Mouse (Mus musculus) ES-E14 (cell line): ENCODE measurements at regions not wholly inside any gene's neighbourhood (a gene's known extent, or its start where the extent isn't known, plus 50 kb on each side); places are given as distances from the start of the nearest gene placed in this dataset.

Experiments
- DNase-seq: peaks from one replicate; pipeline ENCODE4 v3.0.0-alpha.2; 2013; ENCODE audit warnings: low read depth, low spot score
- H3K27ac ChIP-seq: 2 replicates; pipeline ENCODE4 v1.5.1; 2012; ENCODE audit warnings: low read depth, mild to moderate bottlenecking, low read length, moderate library complexity, mixed read lengths; ENCODE audit not compliant: poor library complexity, insufficient read depth, severe bottlenecking
- H3K36me3 ChIP-seq: 2 replicates; pipeline ENCODE4 v1.6.1; 2012; ENCODE audit warnings: mild to moderate bottlenecking, low read length, moderate library complexity, mixed read lengths; ENCODE audit not compliant: control insufficient read depth, poor library complexity, insufficient read depth, severe bottlenecking
- H3K4me1 ChIP-seq, 2 experiments: fragments of 150-350 bp in 1 of 2; sonication (generic) in 1 of 2; 2 replicates each; pipeline ENCODE4 v1.6.1; 2012; ENCODE audit warnings: low read length in 2 of 2, mild to moderate bottlenecking in 1 of 2, mixed read lengths in 1 of 2; ENCODE audit not compliant: control insufficient read depth in 2 of 2, insufficient read depth in 2 of 2, poor library complexity in 1 of 2
- H3K4me3 ChIP-seq, 2 experiments: fragments of 150-350 bp in 1 of 2; sonication (generic) in 1 of 2; 2 replicates each; pipeline ENCODE4 v1.5.1; 2012; ENCODE audit warnings: low read length in 2 of 2, low read depth in 1 of 2, mild to moderate bottlenecking in 1 of 2, mixed read lengths in 1 of 2; ENCODE audit not compliant: insufficient read depth in 1 of 2, poor library complexity in 1 of 2, severe bottlenecking in 1 of 2
- H3K9ac ChIP-seq: 2 replicates; pipeline ENCODE4 v1.6.1; 2012; ENCODE audit warnings: low read depth, mild to moderate bottlenecking, low read length, mixed read lengths; ENCODE audit not compliant: poor library complexity, insufficient read depth, severe bottlenecking
- H3K9me3 ChIP-seq: fragments of 150-350 bp; sonication (generic); 2 replicates; pipeline ENCODE4 v1.6.1; 2012; ENCODE audit warnings: low read depth, mild to moderate bottlenecking, low read length; ENCODE audit not compliant: control insufficient read depth, insufficient read depth
- CHD2 ChIP-seq: IDR thresholded peaks from 2 replicates; pipeline ENCODE4 v1.6.1; 2014; ENCODE audit warnings: mild to moderate bottlenecking, low read depth, low read length, inconsistent platforms
- HCFC1 ChIP-seq: IDR thresholded peaks from 2 replicates; pipeline ENCODE4 v1.6.1; 2012; ENCODE audit warnings: low read length, inconsistent platforms, borderline replicate concordance; ENCODE audit not compliant: insufficient read depth
- MAFK ChIP-seq: IDR thresholded peaks from 2 replicates; pipeline ENCODE4 v1.6.1; 2014; ENCODE audit warnings: mild to moderate bottlenecking, low read depth, low read length, inconsistent platforms; ENCODE audit not compliant: insufficient read depth
- ZC3H11A ChIP-seq: IDR thresholded peaks from 2 replicates; pipeline ENCODE4 v1.6.1; 2012; ENCODE audit warnings: low read depth, mild to moderate bottlenecking, inconsistent platforms, low read length, borderline replicate concordance
- ZNF384 ChIP-seq: IDR thresholded peaks from 2 replicates; pipeline ENCODE4 v1.6.1; 2012; ENCODE audit warnings: low read depth, low read length, inconsistent platforms
- in situ Hi-C, 2 experiments: fragments of 600-800 bp; cut with MboI; formaldehyde crosslinking; loops; one replicate each; pipeline ENCODE4 v1.15.1; 2025; ENCODE audit warnings: low sequenced_read_pairs in 2 of 2, inconsistent platforms in 1 of 2; ENCODE audit not compliant: unreplicated experiment in 2 of 2

GRCm38 (mm10) chr16:42717075-42717827 is 158.4 kb upstream of the Zbtb20 start:
- H3K4me1 ChIP-seq, result 0 out of 4 replicates have a peak, but pooled peaks cover 0 to 1% of the 10 kb centered on the region in 2 experiments
- DNase-seq, result no peak
- no peak overlapping the region for H3K4me3 ChIP-seq
- no peak overlapping the region for H3K9ac ChIP-seq
- H3K27ac ChIP-seq, result no peak overlapping the region
- H3K9me3 ChIP-seq, result no peaks in the 10 kb centered on the region
- TF ChIP-seq MAFK (no peak), ZNF384 (no peak), HCFC1 (no peak), CHD2 (no peak), ZC3H11A (no peak)
- in situ Hi-C loops, result no loop called here
- H3K36me3 ChIP-seq, result no peaks in the 10 kb centered on the region

- Histone ChIP-seq H3K4me3 (no peak overlapping the region), H3K4me1 (no peaks in the 10 kb centered on the region), H3K36me3 (no peaks in the 10 kb centered on the region), H3K9ac (no peak overlapping the region), H3K9me3 (no peaks in the 10 kb centered on the region), H3K27ac (no peak overlapping the region)
- TF ChIP-seq ZNF384, result no peak
- no peak for TF ChIP-seq HCFC1
- no peak for TF ChIP-seq ZC3H11A
- TF ChIP-seq MAFK, result no peak
- no peak for TF ChIP-seq CHD2
- DNase-seq, result no peak
- in situ Hi-C loops, result no loop called here
Measured at GRCm38 (mm10) chr16:42702676-42703075, 173.0 kb upstream of the Zbtb20 start.

- Histone ChIP-seq H3K36me3 (no peaks in the 10 kb centered on the region), H3K27ac (no peak overlapping the region), H3K9me3 (no peaks in the 10 kb centered on the region), H3K4me3 (no peak overlapping the region), H3K4me1 (no peaks in the 10 kb centered on the region), H3K9ac (no peak overlapping the region)
- no peak for TF ChIP-seq HCFC1
- no peak for TF ChIP-seq CHD2
- no peak for TF ChIP-seq ZNF384
- TF ChIP-seq MAFK, result no peak
- TF ChIP-seq ZC3H11A, result no peak
- in situ Hi-C loops, result no loop called here
- no peak for DNase-seq
Measured at GRCm38 (mm10) chr16:42681196-42681595, 194.5 kb upstream of the Zbtb20 start.

GRCm38 (mm10) chr16:42677211-42677610 is 198.5 kb upstream of the Zbtb20 start:
- H3K36me3 ChIP-seq, result no peaks in the 10 kb centered on the region
- in situ Hi-C loops, result no loop called here
- H3K4me3 ChIP-seq, result no peak overlapping the region
- TF ChIP-seq CHD2 (no peak), MAFK (no peak), ZNF384 (no peak), ZC3H11A (no peak), HCFC1 (no peak)
- no peak overlapping the region for H3K27ac ChIP-seq
- no peak overlapping the region for H3K9ac ChIP-seq
- no peaks in the 10 kb centered on the region for H3K4me1 ChIP-seq
- no peak for DNase-seq
- H3K9me3 ChIP-seq, result no peaks in the 10 kb centered on the region
